Mouse (Mus musculus): ENCODE data around the gene Nrg3. TPM values are rescaled to one million over a fixed set of nuclear protein-coding genes. Genes with fewer than 3 reads are reported as not detected.

Nrg3 gene
- polyA plus RNA-seq, 1 experiment from 2014 or later, result 14.4 TPM

- H3K4me1 ChIP-seq (replicated peaks), result no peaks in the 10 kb centered on the region
- H3K27me3 ChIP-seq, result no peaks in the 10 kb centered on the region
- no peaks in the 10 kb centered on the region for H3K9me3 ChIP-seq
- 79% methylated on average over 2 of the region's 2 CpGs for WGBS
- ATAC-seq (ENCODE audit: low FRiP score, low read depth), result no peak
- no peaks in the 10 kb centered on the region for H3K36me3 ChIP-seq
- no peak overlapping the region for H3K4me3 ChIP-seq
- no peak overlapping the region for H3K4me2 ChIP-seq
- no peak overlapping the region for H3K9ac ChIP-seq
- H3K27ac ChIP-seq (replicated peaks), result no peak overlapping the region
Observed at GRCm38 (mm10) chr14:39356251-39356650, 116.6 kb downstream of the Nrg3 start.

- ATAC-seq (ENCODE audit: low FRiP score, low read depth), result no peak
- no peak overlapping the region for H3K4me2 ChIP-seq
- no peak overlapping the region for H3K4me3 ChIP-seq
- H3K36me3 ChIP-seq, result no peaks in the 10 kb centered on the region
- WGBS, result 73% methylated on average over 4 of the region's 4 CpGs
- H3K27ac ChIP-seq (replicated peaks), result no peak overlapping the region
- H3K9me3 ChIP-seq, result no peaks in the 10 kb centered on the region
- H3K27me3 ChIP-seq, result no peaks in the 10 kb centered on the region
- no peaks in the 10 kb centered on the region for H3K4me1 ChIP-seq (replicated peaks)
- H3K9ac ChIP-seq, result no peak overlapping the region
Observed at GRCm38 (mm10) chr14:39351979-39352737, 120.7 kb downstream of the Nrg3 start.

GRCm38 (mm10) chr14:39317424-39318110 lies 155.3 kb downstream of the Nrg3 start:
- no peak overlapping the region for H3K4me2 ChIP-seq

GRCm38 (mm10) chr14:39314111-39314510 lies 158.8 kb downstream of the Nrg3 start:
- H3K27ac ChIP-seq (replicated peaks), result no peak overlapping the region
- H3K9ac ChIP-seq, result no peak overlapping the region
- no peak for ATAC-seq (ENCODE audit: low FRiP score, low read depth)
- H3K4me1 ChIP-seq (replicated peaks), result peaks cover 4% of the 10 kb centered on the region; the same call in 1 of the 2 replicates
- H3K36me3 ChIP-seq, result no peaks in the 10 kb centered on the region
- no peak overlapping the region for H3K4me2 ChIP-seq
- H3K4me3 ChIP-seq, result no peak overlapping the region
- no peaks in the 10 kb centered on the region for H3K27me3 ChIP-seq
- H3K9me3 ChIP-seq, result no peaks in the 10 kb centered on the region

More at GRCm38 (mm10) chr14:39317424-39318110, 155.3 kb downstream of the Nrg3 start:
- no peak overlapping the region for H3K9ac ChIP-seq
- no peaks in the 10 kb centered on the region for H3K36me3 ChIP-seq
- H3K27me3 ChIP-seq, result no peaks in the 10 kb centered on the region
- peaks cover 4% of the 10 kb centered on the region; the same call in 1 of the 2 replicates for H3K4me1 ChIP-seq (replicated peaks)
- no peaks in the 10 kb centered on the region for H3K9me3 ChIP-seq
- H3K4me3 ChIP-seq, result no peak overlapping the region
- 63% methylated on average over 4 of the region's 4 CpGs for WGBS
- no peak overlapping the region for H3K27ac ChIP-seq (replicated peaks)
- peak; percentile 96 for ATAC-seq (ENCODE audit: low FRiP score, low read depth)

- Histone ChIP-seq H3K4me3 (no peak overlapping the region), H3K4me1 (replicated peaks) (no peaks in the 10 kb centered on the region), H3K27me3 (no peaks in the 10 kb centered on the region), H3K9ac (no peak overlapping the region), H3K4me2 (no peak overlapping the region), H3K9me3 (no peaks in the 10 kb centered on the region), H3K27ac (replicated peaks) (no peak overlapping the region), H3K36me3 (no peaks in the 10 kb centered on the region)
- no peak for ATAC-seq (ENCODE audit: low FRiP score, low read depth)
- 91% methylated on average over 1 of the region's 1 CpGs for WGBS
Observed at GRCm38 (mm10) chr14:39265121-39265520, 207.8 kb downstream of the Nrg3 start.

- H3K4me1 ChIP-seq (replicated peaks), result no peaks in the 10 kb centered on the region
- no peaks in the 10 kb centered on the region for H3K9me3 ChIP-seq
- no peaks in the 10 kb centered on the region for H3K27me3 ChIP-seq
- H3K36me3 ChIP-seq, result no peaks in the 10 kb centered on the region
- no peak overlapping the region for H3K4me3 ChIP-seq
- H3K27ac ChIP-seq (replicated peaks), result no peak overlapping the region
- H3K9ac ChIP-seq, result no peak overlapping the region
- H3K4me2 ChIP-seq, result no peak overlapping the region
- WGBS, result 89% methylated on average over 4 of the region's 4 CpGs
- ATAC-seq (ENCODE audit: low FRiP score, low read depth), result no peak
Observed at GRCm38 (mm10) chr14:39264422-39264821, 208.5 kb downstream of the Nrg3 start.

- no peaks in the 10 kb centered on the region for H3K27me3 ChIP-seq
- no peaks in the 10 kb centered on the region for H3K36me3 ChIP-seq
- H3K4me3 ChIP-seq, result no peak overlapping the region
- no peaks in the 10 kb centered on the region for H3K4me1 ChIP-seq (replicated peaks)
- 91% methylated on average over 1 of the region's 1 CpGs for WGBS
- no peaks in the 10 kb centered on the region for H3K9me3 ChIP-seq
- no peak for ATAC-seq (ENCODE audit: low FRiP score, low read depth)
- H3K27ac ChIP-seq (replicated peaks), result no peak overlapping the region
- H3K4me2 ChIP-seq, result no peak overlapping the region
- no peak overlapping the region for H3K9ac ChIP-seq
Observed at GRCm38 (mm10) chr14:39261016-39261415, 211.9 kb downstream of the Nrg3 start.

- WGBS, result 69% methylated on average over 1 of the region's 1 CpGs
- Histone ChIP-seq H3K27me3 (no peaks in the 10 kb centered on the region), H3K4me3 (no peak overlapping the region), H3K9ac (no peak overlapping the region), H3K4me2 (no peak overlapping the region), H3K36me3 (no peaks in the 10 kb centered on the region), H3K27ac (replicated peaks) (no peak overlapping the region), H3K4me1 (replicated peaks) (no peaks in the 10 kb centered on the region), H3K9me3 (no peaks in the 10 kb centered on the region)
- no peak for ATAC-seq (ENCODE audit: low FRiP score, low read depth)
Observed at GRCm38 (mm10) chr14:39255391-39255790, 217.5 kb downstream of the Nrg3 start.

- Histone ChIP-seq H3K27ac (replicated peaks) (no peak overlapping the region), H3K4me1 (replicated peaks) (no peaks in the 10 kb centered on the region), H3K9ac (no peak overlapping the region), H3K4me3 (no peak overlapping the region), H3K9me3 (no peaks in the 10 kb centered on the region), H3K4me2 (no peak overlapping the region), H3K36me3 (no peaks in the 10 kb centered on the region), H3K27me3 (no peaks in the 10 kb centered on the region)
- ATAC-seq (ENCODE audit: low FRiP score, low read depth), result no peak
- WGBS, result 78% methylated on average over 2 of the region's 2 CpGs
Observed at GRCm38 (mm10) chr14:39240267-39240666, 232.6 kb downstream of the Nrg3 start.

GRCm38 (mm10) chr14:39211472-39211871 lies 261.4 kb downstream of the Nrg3 start:
- ATAC-seq (ENCODE audit: low FRiP score, low read depth), result no peak
- H3K27me3 ChIP-seq, result no peaks in the 10 kb centered on the region
- H3K36me3 ChIP-seq, result no peaks in the 10 kb centered on the region
- no peaks in the 10 kb centered on the region for H3K4me1 ChIP-seq (replicated peaks)
- no peak overlapping the region for H3K4me3 ChIP-seq
- no peak overlapping the region for H3K4me2 ChIP-seq
- 41% methylated on average over 1 of the region's 1 CpGs for WGBS
- no peak overlapping the region for H3K27ac ChIP-seq (replicated peaks)
- H3K9me3 ChIP-seq, result no peaks in the 10 kb centered on the region
- no peak overlapping the region for H3K9ac ChIP-seq

- no peak overlapping the region for H3K4me2 ChIP-seq
- no peak for ATAC-seq (ENCODE audit: low FRiP score, low read depth)
- H3K27ac ChIP-seq (replicated peaks), result no peak overlapping the region
- no peak overlapping the region for H3K9ac ChIP-seq
- no peaks in the 10 kb centered on the region for H3K9me3 ChIP-seq
- 80% methylated on average over 5 of the region's 5 CpGs for WGBS
- no peaks in the 10 kb centered on the region for H3K27me3 ChIP-seq
- no peaks in the 10 kb centered on the region for H3K4me1 ChIP-seq (replicated peaks)
- H3K4me3 ChIP-seq, result no peak overlapping the region
- no peaks in the 10 kb centered on the region for H3K36me3 ChIP-seq
Observed at GRCm38 (mm10) chr14:39191946-39192345, 280.9 kb downstream of the Nrg3 start.

GRCm38 (mm10) chr14:39173709-39174108 lies 299.2 kb downstream of the Nrg3 start:
- WGBS, result 75% methylated on average over 2 of the region's 2 CpGs
- peak overlapping the region; percentile 2; the same call in 1 of the 2 replicates for H3K27ac ChIP-seq (replicated peaks)
- peak; percentile 56; the same call in 1 of the 2 replicates for ATAC-seq (ENCODE audit: low FRiP score, low read depth)
- no peak overlapping the region for H3K4me3 ChIP-seq
- H3K9me3 ChIP-seq, result no peaks in the 10 kb centered on the region
- H3K9ac ChIP-seq, result no peak overlapping the region
- no peaks in the 10 kb centered on the region for H3K36me3 ChIP-seq
- H3K4me2 ChIP-seq, result no peak overlapping the region
- peaks cover 7% of the 10 kb centered on the region for H3K4me1 ChIP-seq (replicated peaks)
- no peaks in the 10 kb centered on the region for H3K27me3 ChIP-seq
